In genomic region chr13:119756831-119757230, GRCm38 (mm10) we compare ENCODE assay signal across 10 mouse cellular contexts. TPM values are rescaled to one million over a fixed set of nuclear protein-coding genes. Genes with fewer than 3 reads are reported as not detected.
DNase-seq lines count a peak whose midpoint lies in the region; ATAC-seq and TF ChIP-seq lines count a peak whose summit lies in the region.
"Had no signal": no experiment of that assay in that cellular context is flagged by ENCODE, and none has a peak within 500 bp of the region (broad histone marks: within the 10 kb centered on the region; RNA-seq: fewer than 3 reads in every experiment).

No protein-coding gene starts in this region.

- H3K4me1 ChIP-seq in heart, postnatal 0 days (ENCODE audit: control insufficient read depth, insufficient read depth) = 0 out of 2 replicates have a peak, but pooled peaks cover 5% of the 10 kb centered on the region
- H3K4me1 ChIP-seq in heart, embryonic 10.5 days = peaks cover 19% of the 10 kb centered on the region
- H3K4me1 ChIP-seq in midbrain, embryonic 14.5 days (ENCODE audit: control insufficient read depth, insufficient read depth, low read length) = peaks cover 15% of the 10 kb centered on the region
- peaks cover 35% of the 10 kb centered on the region for H3K4me1 ChIP-seq in midbrain, embryonic 10.5 days
- no peaks in the 10 kb centered on the region for H3K4me1 ChIP-seq in intestine, postnatal 0 days (replicated peaks; ENCODE audit: control insufficient read depth, insufficient read depth, low read length)

- H3K4me2 ChIP-seq in heart, postnatal 0 days (ENCODE audit: low read depth, low read length) = peak overlapping the region; percentile 93; the same call in 1 of the 2 replicates
- peak overlapping the region; percentile 96; the same call in 1 of the 2 replicates for H3K4me2 ChIP-seq in midbrain, embryonic 14.5 days (ENCODE audit: low read length)
- no peak overlapping the region for H3K4me2 ChIP-seq in intestine, postnatal 0 days (replicated peaks; ENCODE audit: low read depth)

- DNase-seq in heart, postnatal 0 days (ENCODE audit: low spot score) = no peak
- DNase-seq in heart, embryonic 10.5 days (ENCODE audit: low spot score) = no peak
- no peak for DNase-seq in midbrain, embryonic 14.5 days
- DNase-seq in midbrain, embryonic 10.5 days (ENCODE audit: low spot score) = no peak
- peak; percentile 54 for DNase-seq in embryo, embryonic 11 days
- peak; percentile 5 for DNase-seq in naive thymus-derived CD4-positive, alpha-beta T cell, adult 2 months (ENCODE audit: low read depth)
- DNase-seq in gastrocnemius, postnatal 10 days = no peak

- no peak overlapping the region for H3K27ac ChIP-seq in heart, postnatal 0 days (ENCODE audit: low read depth)
- no peak overlapping the region for H3K27ac ChIP-seq in heart, embryonic 10.5 days
- H3K27ac ChIP-seq in midbrain, embryonic 14.5 days (replicated peaks; ENCODE audit: low read depth, low read length) = no peak overlapping the region
- no peak overlapping the region for H3K27ac ChIP-seq in midbrain, embryonic 10.5 days (replicated peaks)
- no peak overlapping the region for H3K27ac ChIP-seq in intestine, postnatal 0 days (ENCODE audit: low read depth, low read length)
- H3K27ac ChIP-seq: intestine, embryonic 15.5 days; liver, embryonic 14.5 days had no signal

- ATAC-seq in heart, postnatal 0 days (ENCODE audit: insufficient read depth, low read depth) = no peak
- no peak for ATAC-seq in midbrain, embryonic 14.5 days (ENCODE audit: low FRiP score, low TSS enrichment)
- no peak for ATAC-seq in intestine, postnatal 0 days

- H3K9ac ChIP-seq in heart, postnatal 0 days (replicated peaks; ENCODE audit: low read depth, low read length) = no peak overlapping the region
- no peak overlapping the region; the same call in 1 of the 2 replicates for H3K9ac ChIP-seq in midbrain, embryonic 14.5 days (replicated peaks; ENCODE audit: low read length)
- no peak overlapping the region for H3K9ac ChIP-seq in intestine, postnatal 0 days (ENCODE audit: low read depth, low read length)
- H3K9ac ChIP-seq: liver, embryonic 14.5 days had no signal

- no peaks in the 10 kb centered on the region for H3K27me3 ChIP-seq in heart, postnatal 0 days (ENCODE audit: control insufficient read depth, insufficient read depth, low read length)
- no peaks in the 10 kb centered on the region for H3K27me3 ChIP-seq in heart, embryonic 10.5 days (ENCODE audit: insufficient read depth, poor library complexity, severe bottlenecking)
- no peaks in the 10 kb centered on the region for H3K27me3 ChIP-seq in midbrain, embryonic 14.5 days (ENCODE audit: control insufficient read depth, insufficient read depth, low read length)
- H3K27me3 ChIP-seq in midbrain, embryonic 10.5 days (ENCODE audit: low read depth, poor library complexity, severe bottlenecking) = no peaks in the 10 kb centered on the region
- H3K27me3 ChIP-seq in intestine, postnatal 0 days (replicated peaks; ENCODE audit: control insufficient read depth, insufficient read depth, low read length) = no peaks in the 10 kb centered on the region
- H3K27me3 ChIP-seq: intestine, embryonic 15.5 days had no signal

- H3K36me3 ChIP-seq in heart, postnatal 0 days (replicated peaks; ENCODE audit: control insufficient read depth, insufficient read depth, low read length) = peaks cover 9% of the 10 kb centered on the region; the same call in 1 of the 2 replicates
- H3K36me3 ChIP-seq in heart, embryonic 10.5 days = peaks cover 11% of the 10 kb centered on the region
- H3K36me3 ChIP-seq in midbrain, embryonic 14.5 days (ENCODE audit: control insufficient read depth, insufficient read depth, low read length) = peaks cover 8% of the 10 kb centered on the region; the same call in 1 of the 2 replicates
- peaks cover 10% of the 10 kb centered on the region for H3K36me3 ChIP-seq in midbrain, embryonic 10.5 days
- no peaks in the 10 kb centered on the region; the same call in 1 of the 2 replicates for H3K36me3 ChIP-seq in intestine, postnatal 0 days (ENCODE audit: control insufficient read depth, insufficient read depth)
- H3K36me3 ChIP-seq: intestine, embryonic 15.5 days had no signal

- no peak overlapping the region for H3K4me3 ChIP-seq in heart, postnatal 0 days (ENCODE audit: low read depth, low read length)
- H3K4me3 ChIP-seq in heart, embryonic 10.5 days = no peak overlapping the region
- H3K4me3 ChIP-seq in midbrain, embryonic 14.5 days (replicated peaks; ENCODE audit: low read depth, low read length) = no peak overlapping the region
- H3K4me3 ChIP-seq in midbrain, embryonic 10.5 days = no peak overlapping the region
- H3K4me3 ChIP-seq in intestine, postnatal 0 days (ENCODE audit: low read depth, low read length) = no peak overlapping the region

- no peak for TF ChIP-seq CTCF in heart, postnatal 0 days (IDR thresholded peaks at IDR 0.05; ENCODE audit: low read depth)
- no peak for TF ChIP-seq CTCF in intestine, postnatal 0 days (IDR thresholded peaks at IDR 0.05; ENCODE audit: low read depth)

- TF ChIP-seq EP300 in heart, postnatal 0 days (IDR thresholded peaks at IDR 0.05; ENCODE audit: low read depth) = no peak

- 32% methylated on average over 5 of the region's 5 CpGs for WGBS in heart, postnatal 0 days
- WGBS in heart, embryonic 10.5 days = 21% methylated on average over 5 of the region's 5 CpGs
- WGBS in midbrain, embryonic 14.5 days = 42% methylated on average over 5 of the region's 5 CpGs
- WGBS in midbrain, embryonic 10.5 days = 35% methylated on average over 5 of the region's 5 CpGs
- WGBS in intestine, postnatal 0 days = 36% methylated on average over 5 of the region's 5 CpGs

- no peaks in the 10 kb centered on the region for H3K9me3 ChIP-seq in heart, postnatal 0 days (replicated peaks; ENCODE audit: control insufficient read depth, low read length)
- H3K9me3 ChIP-seq in heart, embryonic 10.5 days = no peaks in the 10 kb centered on the region
- no peaks in the 10 kb centered on the region for H3K9me3 ChIP-seq in midbrain, embryonic 14.5 days (ENCODE audit: control insufficient read depth, low read length)
- H3K9me3 ChIP-seq in midbrain, embryonic 10.5 days (replicated peaks) = no peaks in the 10 kb centered on the region
- no peaks in the 10 kb centered on the region for H3K9me3 ChIP-seq in intestine, postnatal 0 days (ENCODE audit: control insufficient read depth)
- H3K9me3 ChIP-seq: intestine, embryonic 15.5 days had no signal

RNA-seq across cellular contexts. Expression of gene Nim1k, which starts 1.1 kb away (rescaled TPM):
- 0.70 and 1.5 TPM in 2 replicates for total RNA-seq in heart, postnatal 0 days (2014; rRNA removed; ENCODE audit: low replicate concordance)
- 0.56 and 0.67 TPM in 2 replicates for polyA plus RNA-seq in heart, postnatal 0 days (2015; fragmentation: Nextera tagmentation; extraction: Ambion mirVana)
- 0.43 and 0.57 TPM in 2 replicates for polyA plus RNA-seq in heart, embryonic 10.5 days (2016; fragmentation: Nextera tagmentation; extraction: Ambion mirVana)
- 3.8 and 4.4 TPM in 2 replicates for polyA plus RNA-seq in midbrain, embryonic 14.5 days (2014; fragmentation: Nextera tagmentation; extraction: Ambion mirVana)
- 2.4 and 2.5 TPM in 2 replicates for polyA plus RNA-seq in midbrain, embryonic 10.5 days (2016; fragmentation: Nextera tagmentation; extraction: Ambion mirVana)
- total RNA-seq in gastrocnemius, postnatal 10 days (2021) = 1 to 10 TPM; 2.1 to 2.5 TPM
- polyA plus RNA-seq in intestine, postnatal 0 days (2015; fragmentation: Nextera tagmentation; extraction: Ambion mirVana) = 0.48 and 0.53 TPM in 2 replicates

RNA-seq across cellular contexts. Expression of gene Zfp131, which starts 33.9 kb away (rescaled TPM):
- total RNA-seq in heart, postnatal 0 days (2014; rRNA removed; ENCODE audit: low replicate concordance) = 21.2 and 24.2 TPM in 2 replicates
- 13.6 and 15.5 TPM in 2 replicates for polyA plus RNA-seq in heart, postnatal 0 days (2015; fragmentation: Nextera tagmentation; extraction: Ambion mirVana)
- 23.5 and 29.8 TPM in 2 replicates for polyA plus RNA-seq in heart, embryonic 10.5 days (2016; fragmentation: Nextera tagmentation; extraction: Ambion mirVana)
- polyA plus RNA-seq in midbrain, embryonic 14.5 days (2014; fragmentation: Nextera tagmentation; extraction: Ambion mirVana) = 35.2 and 36.3 TPM in 2 replicates
- polyA plus RNA-seq in midbrain, embryonic 10.5 days (2016; fragmentation: Nextera tagmentation; extraction: Ambion mirVana) = 40.6 and 42.1 TPM in 2 replicates
- total RNA-seq in gastrocnemius, postnatal 10 days (2021) = 10 to 100 TPM; 14.9 to 20.6 TPM
- 12.9 and 15.4 TPM in 2 replicates for polyA plus RNA-seq in intestine, postnatal 0 days (2015; fragmentation: Nextera tagmentation; extraction: Ambion mirVana)

Comparison
In these comparisons a context has a peak if more than half of its experiments do, and no peak if none do; other contexts are left out.
1. DNase-seq: peak in embryo, embryonic 11 days (single experiment) and naive thymus-derived CD4-positive, alpha-beta T cell, adult 2 months (single experiment); none in heart, postnatal 0 days (single experiment), heart, embryonic 10.5 days (single experiment), midbrain, embryonic 14.5 days (single experiment), midbrain, embryonic 10.5 days (single experiment) and gastrocnemius, postnatal 10 days (single experiment).